Mouse (Mus musculus): ENCODE data around the gene Zwilch.
"Not testable (repeated sequence)": the region's sequence is repeated elsewhere in the genome, so short reads cannot be mapped to it uniquely, and the experiment has no call there.

Gene Zwilch

GRCm38 (mm10) chr9:64172816-64173665 lies at the start of gene Zwilch, which contains the start of gene Rpl4:
Zwilch (minus strand) TSS chr9:64173104.
Rpl4 (plus strand) TSS chr9:64173375.
- in situ Hi-C loops (cut with MboI; ENCODE audit: low pct_unique_long_range_greater_than_20kb in 1 of 2, low sequenced_read_pairs in 2 of 2, unreplicated experiment in 1 of 2): loop anchor here in 1 of 2 experiments (5.0 kb wide), 1 partner anchor 109 kb away; the partner anchor contains the start of gene Tipin

GRCm38 (mm10) chr9:64222098-64222497 lies 49.2 kb upstream of the Zwilch start:
- in situ Hi-C loops (cut with MboI; ENCODE audit: low pct_unique_long_range_greater_than_20kb in 1 of 2, low sequenced_read_pairs in 2 of 2, unreplicated experiment in 1 of 2): no loop called here

- in situ Hi-C loops (cut with MboI; ENCODE audit: low pct_unique_long_range_greater_than_20kb in 1 of 2, low sequenced_read_pairs in 2 of 2, unreplicated experiment in 1 of 2): no loop called here
Measured at GRCm38 (mm10) chr9:64221480-64221879, 48.6 kb upstream of the Zwilch start.

- in situ Hi-C loops (cut with MboI; ENCODE audit: low pct_unique_long_range_greater_than_20kb in 1 of 2, low sequenced_read_pairs in 2 of 2, unreplicated experiment in 1 of 2): no loop called here
Measured at GRCm38 (mm10) chr9:64220603-64221002, 47.7 kb upstream of the Zwilch start.

- in situ Hi-C loops (cut with MboI; ENCODE audit: low pct_unique_long_range_greater_than_20kb in 1 of 2, low sequenced_read_pairs in 2 of 2, unreplicated experiment in 1 of 2): no loop called here
Measured at GRCm38 (mm10) chr9:64219772-64220420, 47.0 kb upstream of the Zwilch start.

GRCm38 (mm10) chr9:64219305-64219704 lies 46.4 kb upstream of the Zwilch start:
- in situ Hi-C loops (cut with MboI; ENCODE audit: low pct_unique_long_range_greater_than_20kb in 1 of 2, low sequenced_read_pairs in 2 of 2, unreplicated experiment in 1 of 2): no loop called here

- in situ Hi-C loops (cut with MboI; ENCODE audit: low pct_unique_long_range_greater_than_20kb in 1 of 2, low sequenced_read_pairs in 2 of 2, unreplicated experiment in 1 of 2): no loop called here
Measured at GRCm38 (mm10) chr9:64217887-64218286, 45.0 kb upstream of the Zwilch start.

- in situ Hi-C loops (cut with MboI; ENCODE audit: low pct_unique_long_range_greater_than_20kb in 1 of 2, low sequenced_read_pairs in 2 of 2, unreplicated experiment in 1 of 2): no loop called here
Measured at GRCm38 (mm10) chr9:64216641-64217040, 43.7 kb upstream of the Zwilch start.

- in situ Hi-C loops (cut with MboI; ENCODE audit: low pct_unique_long_range_greater_than_20kb in 1 of 2, low sequenced_read_pairs in 2 of 2, unreplicated experiment in 1 of 2): no loop called here
Measured at GRCm38 (mm10) chr9:64216090-64216489, 43.2 kb upstream of the Zwilch start.

- in situ Hi-C loops (cut with MboI; ENCODE audit: low pct_unique_long_range_greater_than_20kb in 1 of 2, low sequenced_read_pairs in 2 of 2, unreplicated experiment in 1 of 2): no loop called here
Measured at GRCm38 (mm10) chr9:64214452-64214851, 41.5 kb upstream of the Zwilch start.

GRCm38 (mm10) chr9:64207509-64208084 lies 34.7 kb upstream of the Zwilch start:
- in situ Hi-C loops (cut with MboI; ENCODE audit: low pct_unique_long_range_greater_than_20kb in 1 of 2, low sequenced_read_pairs in 2 of 2, unreplicated experiment in 1 of 2): no loop called here

- in situ Hi-C loops (cut with MboI; ENCODE audit: low pct_unique_long_range_greater_than_20kb in 1 of 2, low sequenced_read_pairs in 2 of 2, unreplicated experiment in 1 of 2): no loop called here
Measured at GRCm38 (mm10) chr9:64202866-64203265, 30.0 kb upstream of the Zwilch start.

GRCm38 (mm10) chr9:64202331-64202730 lies 29.4 kb upstream of the Zwilch start:
- in situ Hi-C loops (cut with MboI; ENCODE audit: low pct_unique_long_range_greater_than_20kb in 1 of 2, low sequenced_read_pairs in 2 of 2, unreplicated experiment in 1 of 2): no loop called here

GRCm38 (mm10) chr9:64199897-64200296 lies 27.0 kb upstream of the Zwilch start:
- in situ Hi-C loops (cut with MboI; ENCODE audit: low pct_unique_long_range_greater_than_20kb in 1 of 2, low sequenced_read_pairs in 2 of 2, unreplicated experiment in 1 of 2): no loop called here

- in situ Hi-C loops (cut with MboI; ENCODE audit: low pct_unique_long_range_greater_than_20kb in 1 of 2, low sequenced_read_pairs in 2 of 2, unreplicated experiment in 1 of 2): not testable (repeated sequence)
Measured at GRCm38 (mm10) chr9:64198763-64199418, 26.0 kb upstream of the Zwilch start.

- in situ Hi-C loops (cut with MboI; ENCODE audit: low pct_unique_long_range_greater_than_20kb in 1 of 2, low sequenced_read_pairs in 2 of 2, unreplicated experiment in 1 of 2): no loop called here
Measured at GRCm38 (mm10) chr9:64198068-64198762, 25.3 kb upstream of the Zwilch start.

GRCm38 (mm10) chr9:64197524-64197923 lies 24.6 kb upstream of the Zwilch start:
- in situ Hi-C loops (cut with MboI; ENCODE audit: low pct_unique_long_range_greater_than_20kb in 1 of 2, low sequenced_read_pairs in 2 of 2, unreplicated experiment in 1 of 2): no loop called here

- in situ Hi-C loops (cut with MboI; ENCODE audit: low pct_unique_long_range_greater_than_20kb in 1 of 2, low sequenced_read_pairs in 2 of 2, unreplicated experiment in 1 of 2): no loop called here
Measured at GRCm38 (mm10) chr9:64195554-64195953, 22.6 kb upstream of the Zwilch start.

Measured in mouse embryonic stem cell (cell line).